Mouse (Mus musculus): Measurements from ENCODE around the gene Vps18.
A peak's percentile ranks its signal among the peaks of the same experiment; 100 is the strongest.

Vps18 gene

GRCm38 (mm10) chr2:119321771-119322586 lies 33.4 kb downstream of the Vps18 start:
- DNase-seq (ENCODE audit: low spot score in 2 of 2), result peak in 1 of 2 experiments; percentile 38

DNA sequence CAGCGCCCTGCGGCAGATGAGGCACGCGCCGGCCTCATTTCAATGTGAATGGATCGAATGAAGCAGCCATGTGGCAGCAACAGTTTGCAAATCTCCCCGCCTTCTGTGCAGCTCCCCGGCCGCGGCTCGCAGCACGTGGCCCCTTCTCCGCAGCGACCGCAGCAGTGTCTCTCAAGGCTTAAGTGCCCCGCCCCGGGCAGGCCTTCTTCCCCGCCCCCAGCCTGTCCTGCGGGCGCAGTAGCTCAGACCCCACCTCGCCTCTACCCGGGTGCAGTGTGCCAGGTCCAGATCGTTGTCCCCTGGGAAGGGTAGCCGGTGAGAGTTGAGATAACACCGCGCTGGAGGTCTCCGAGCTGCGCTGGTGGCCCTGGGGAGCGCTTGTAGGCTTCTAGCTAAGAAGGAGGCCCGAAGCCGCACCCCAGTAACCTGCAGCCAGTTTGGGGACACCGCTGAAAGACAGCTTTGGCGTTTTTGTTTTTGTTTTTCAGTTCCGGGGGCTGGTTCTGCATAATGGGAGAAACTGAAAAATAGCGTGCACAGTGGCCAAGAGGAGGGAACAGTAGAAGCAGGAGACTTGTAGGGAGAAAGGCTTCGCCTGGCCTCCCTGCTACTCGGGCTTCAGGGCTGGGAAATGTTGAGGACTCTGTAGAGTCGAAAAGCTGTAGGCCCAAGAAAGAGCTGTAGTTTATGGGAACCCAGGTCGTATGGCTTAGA lies 34.2 kb downstream of the Vps18 start:
- peak in 1 of 2 experiments; percentile 45 for DNase-seq (ENCODE audit: low spot score in 2 of 2)

DNA sequence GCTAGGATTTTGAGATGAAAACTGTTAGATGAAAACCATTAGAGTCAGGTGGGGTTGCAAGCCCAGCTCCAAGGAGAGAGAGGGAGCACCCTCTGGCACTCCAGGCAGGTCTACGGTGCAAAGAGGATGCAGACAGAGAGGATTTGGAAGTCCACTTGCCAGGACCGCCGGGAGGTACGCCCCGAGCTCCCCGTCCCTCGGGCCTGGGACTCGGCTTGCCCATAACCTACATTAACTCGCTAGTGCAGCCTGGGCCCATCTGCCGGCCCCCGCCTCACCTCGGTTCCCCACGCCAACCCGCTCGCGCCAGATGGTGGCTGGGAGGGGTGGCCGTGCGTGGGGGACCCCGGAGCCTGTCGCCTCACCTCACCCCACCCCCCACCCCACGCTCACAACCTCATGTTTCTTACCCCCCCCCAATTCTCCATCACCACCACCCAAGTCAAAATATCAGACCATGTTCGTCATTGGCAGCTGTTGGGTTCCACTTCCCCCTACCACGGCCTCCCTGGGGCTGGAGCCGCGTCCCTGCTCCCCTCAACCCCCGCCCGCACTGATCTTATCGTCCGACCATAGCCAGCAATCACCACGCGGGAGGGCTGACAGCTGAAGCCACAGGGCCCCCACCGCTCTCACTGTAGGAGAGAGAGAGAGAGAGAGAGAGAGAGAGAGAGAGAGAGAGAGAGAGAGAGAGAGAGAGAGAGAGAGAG lies 35.5 kb downstream of the Vps18 start:
- no peak for DNase-seq (ENCODE audit: low spot score in 2 of 2)

GRCm38 (mm10) chr2:119324576-119325318 lies 36.2 kb downstream of the Vps18 start:
- DNase-seq (ENCODE audit: low spot score in 2 of 2), result no peak

- DNase-seq (ENCODE audit: low spot score in 2 of 2), result no peak
Observed at GRCm38 (mm10) chr2:119325568-119326143, 37.1 kb downstream of the Vps18 start, which contains the start of gene Dll4. Gene Dll4 (plus strand): TSS chr2:119325784.

DNA sequence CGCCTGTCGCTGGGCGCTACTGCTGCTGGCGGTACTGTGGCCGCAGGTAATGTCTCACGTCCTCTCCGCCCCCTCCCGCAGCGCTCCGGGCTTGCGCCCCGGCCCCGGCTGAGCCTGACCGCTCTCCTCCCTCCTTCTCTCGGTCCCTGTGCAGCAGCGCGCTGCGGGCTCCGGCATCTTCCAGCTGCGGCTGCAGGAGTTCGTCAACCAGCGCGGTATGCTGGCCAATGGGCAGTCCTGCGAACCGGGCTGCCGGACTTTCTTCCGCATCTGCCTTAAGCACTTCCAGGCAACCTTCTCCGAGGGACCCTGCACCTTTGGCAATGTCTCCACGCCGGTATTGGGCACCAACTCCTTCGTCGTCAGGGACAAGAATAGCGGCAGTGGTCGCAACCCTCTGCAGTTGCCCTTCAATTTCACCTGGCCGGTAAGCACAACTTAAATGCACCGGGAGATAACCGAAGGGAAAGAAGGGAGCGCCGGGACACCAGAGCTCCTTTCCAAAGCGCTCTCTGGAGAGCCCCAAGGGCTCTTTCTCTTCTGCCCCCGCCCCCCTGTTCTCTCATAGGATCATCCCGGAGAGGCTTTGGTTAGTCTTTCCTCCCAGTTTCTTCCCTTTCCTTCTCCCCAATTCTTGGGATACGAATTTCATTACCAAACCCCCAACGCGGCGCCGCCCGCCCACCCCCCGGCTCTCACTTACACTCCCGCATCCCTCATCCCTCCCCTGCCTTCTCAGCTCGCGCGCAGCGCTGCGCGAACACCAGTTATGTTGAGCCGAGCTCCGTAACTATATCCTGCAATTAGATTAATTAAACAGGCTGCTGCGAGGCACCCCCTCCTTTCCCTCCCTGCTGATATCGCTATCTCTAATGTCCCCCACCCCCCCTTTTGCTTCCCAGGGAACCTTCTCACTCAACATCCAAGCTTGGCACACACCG lies 37.9 kb downstream of the Vps18 start:
- no peak for DNase-seq (ENCODE audit: low spot score in 2 of 2)

DNA sequence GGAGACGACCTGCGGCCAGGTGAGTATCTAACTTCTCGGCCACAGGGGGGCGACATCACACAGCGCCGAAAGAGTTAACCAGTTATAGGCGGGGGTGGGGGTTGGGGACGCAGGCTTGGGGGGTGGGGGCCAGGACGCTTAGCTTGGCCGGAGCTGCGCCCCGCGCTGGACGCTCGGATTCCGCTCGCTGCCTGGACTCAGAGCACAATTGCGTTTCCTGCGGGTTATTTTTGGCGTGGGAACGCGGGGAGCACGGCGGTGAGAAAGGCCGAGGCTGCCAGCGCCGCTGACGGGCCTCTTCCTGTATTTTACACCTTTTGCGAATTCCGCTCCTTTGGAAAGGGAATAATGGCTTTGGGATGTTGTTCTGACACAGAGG lies 38.6 kb downstream of the Vps18 start:
- DNase-seq (ENCODE audit: low spot score in 2 of 2), result no peak

DNA sequence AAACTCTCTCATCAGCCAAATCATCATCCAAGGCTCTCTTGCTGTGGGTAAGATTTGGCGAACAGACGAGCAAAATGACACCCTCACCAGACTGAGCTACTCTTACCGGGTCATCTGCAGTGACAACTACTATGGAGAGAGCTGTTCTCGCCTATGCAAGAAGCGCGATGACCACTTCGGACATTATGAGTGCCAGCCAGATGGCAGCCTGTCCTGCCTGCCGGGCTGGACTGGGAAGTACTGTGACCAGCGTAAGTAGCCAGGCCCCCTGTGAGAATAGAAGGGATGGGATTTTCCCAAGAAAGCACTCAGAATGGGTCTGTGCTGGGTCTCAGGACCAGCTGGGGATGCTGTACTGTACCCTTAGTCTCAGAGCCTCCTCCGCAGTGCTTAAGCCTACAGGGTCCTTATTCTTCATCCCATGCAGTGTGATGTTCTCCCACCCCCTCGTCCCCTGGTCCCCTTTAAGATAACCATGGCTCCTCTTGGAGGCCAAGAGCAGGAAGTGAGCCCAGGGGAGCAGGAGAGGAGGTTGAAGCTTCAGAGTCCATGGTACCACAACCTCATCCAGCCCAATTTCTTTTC lies 39.5 kb downstream of the Vps18 start:
- no peak for DNase-seq (ENCODE audit: low spot score in 2 of 2)

DNA sequence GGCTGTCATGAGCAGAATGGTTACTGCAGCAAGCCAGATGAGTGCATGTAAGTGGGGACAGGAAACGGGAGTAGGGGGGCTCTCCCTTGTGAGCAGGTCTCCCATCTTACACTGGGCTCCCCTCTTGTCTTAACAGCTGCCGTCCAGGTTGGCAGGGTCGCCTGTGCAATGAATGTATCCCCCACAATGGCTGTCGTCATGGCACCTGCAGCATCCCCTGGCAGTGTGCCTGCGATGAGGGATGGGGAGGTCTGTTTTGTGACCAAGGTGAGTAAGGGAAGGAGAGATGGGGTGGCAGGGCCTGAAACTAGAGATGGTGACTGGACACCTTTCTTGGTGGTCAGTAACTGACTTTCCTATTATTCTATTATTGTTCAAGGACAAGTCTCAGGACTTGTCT lies 40.0 kb downstream of the Vps18 start:
- DNase-seq (ENCODE audit: low spot score in 2 of 2), result no peak

DNA sequence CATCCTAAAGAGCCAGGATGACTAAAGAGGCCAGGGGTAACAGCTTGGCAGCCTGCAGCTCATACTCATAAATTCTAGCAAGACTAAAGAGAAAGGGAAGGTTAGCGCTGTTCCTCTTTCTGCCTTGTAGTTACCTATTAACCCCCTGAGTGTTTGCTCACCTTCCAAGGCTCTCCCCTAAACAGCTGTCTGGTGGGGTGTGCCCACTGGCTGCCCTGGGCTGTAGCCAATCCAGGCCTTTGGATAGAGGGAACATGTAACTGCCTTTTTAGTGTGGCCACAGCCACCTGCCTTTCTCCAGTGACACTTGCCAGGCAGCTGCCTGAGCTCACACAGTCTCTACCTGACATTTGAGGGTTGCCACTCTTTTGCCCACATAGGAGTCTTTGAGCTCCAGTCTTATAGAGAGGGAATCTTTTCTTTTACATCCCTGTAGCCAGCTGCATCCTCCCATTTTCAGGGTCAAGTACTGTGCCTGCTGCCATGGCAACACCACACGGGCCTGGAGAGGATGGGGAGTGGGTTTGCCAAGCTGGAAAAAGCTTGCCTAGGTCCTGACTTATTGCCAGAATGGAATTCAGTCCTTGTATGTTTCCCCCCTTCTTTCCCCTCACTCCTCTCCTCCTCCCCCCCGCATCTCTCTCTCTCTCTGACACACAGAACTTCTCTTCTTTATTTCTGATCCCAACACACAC lies 40.7 kb downstream of the Vps18 start:
- no peak for DNase-seq (ENCODE audit: low spot score in 2 of 2)

GRCm38 (mm10) chr2:119330795-119331194 lies 42.3 kb downstream of the Vps18 start:
- no peak for DNase-seq (ENCODE audit: low spot score in 2 of 2)

DNA sequence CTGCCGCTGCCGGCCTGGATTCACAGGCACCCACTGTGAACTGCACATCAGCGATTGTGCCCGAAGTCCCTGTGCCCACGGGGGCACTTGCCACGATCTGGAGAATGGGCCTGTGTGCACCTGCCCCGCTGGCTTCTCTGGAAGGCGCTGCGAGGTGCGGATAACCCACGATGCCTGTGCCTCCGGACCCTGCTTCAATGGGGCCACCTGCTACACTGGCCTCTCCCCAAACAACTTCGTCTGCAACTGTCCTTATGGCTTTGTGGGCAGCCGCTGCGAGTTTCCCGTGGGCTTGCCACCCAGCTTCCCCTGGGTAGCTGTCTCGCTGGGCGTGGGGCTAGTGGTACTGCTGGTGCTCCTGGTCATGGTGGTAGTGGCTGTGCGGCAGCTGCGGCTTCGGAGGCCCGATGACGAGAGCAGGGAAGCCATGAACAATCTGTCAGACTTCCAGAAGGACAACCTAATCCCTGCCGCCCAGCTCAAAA lies 43.7 kb downstream of the Vps18 start:
- no peak for DNase-seq (ENCODE audit: low spot score in 2 of 2)

DNA sequence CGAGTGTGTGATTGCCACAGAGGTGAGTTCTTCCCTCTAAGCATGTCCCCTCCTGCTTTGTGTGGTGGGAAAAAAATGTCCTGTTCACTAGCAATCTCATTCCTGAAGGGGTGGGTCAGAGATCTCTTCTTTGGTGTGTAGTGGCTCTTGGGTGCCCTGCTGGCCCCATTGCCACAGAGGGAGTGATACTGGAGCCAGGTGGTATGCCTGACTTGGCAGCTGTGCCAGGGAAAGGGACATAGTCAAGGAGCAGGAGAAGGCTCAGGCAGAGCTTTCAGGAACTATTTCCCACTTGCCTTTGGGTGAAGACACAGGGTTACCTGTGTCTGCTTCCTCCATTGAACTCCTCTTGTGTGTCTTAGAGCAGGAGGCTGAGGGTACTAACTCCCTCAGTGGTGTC lies 45.6 kb downstream of the Vps18 start:
- no peak for DNase-seq (ENCODE audit: low spot score in 2 of 2)

- no peak for DNase-seq (ENCODE audit: low spot score in 2 of 2)
Observed at GRCm38 (mm10) chr2:119334964-119335525, 46.5 kb downstream of the Vps18 start.

DNA sequence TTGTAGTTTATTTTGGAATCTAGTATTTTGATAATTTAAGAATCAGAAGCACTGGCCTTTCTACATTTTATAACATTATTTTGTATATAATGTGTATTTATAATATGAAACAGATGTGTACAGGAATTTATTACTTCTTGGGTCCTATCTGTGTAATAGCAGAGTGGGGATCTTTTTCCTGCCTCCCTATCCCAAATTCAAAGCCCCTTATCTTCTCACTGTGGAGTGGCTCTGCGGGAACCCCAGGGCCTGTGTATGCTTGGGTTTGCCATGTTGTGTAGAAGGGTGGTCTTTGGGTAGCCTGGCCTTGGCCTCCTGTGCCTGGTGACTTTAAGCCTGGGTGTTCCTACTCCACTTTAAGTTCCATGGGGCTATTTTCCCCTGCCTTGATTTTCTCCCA lies 47.0 kb downstream of the Vps18 start:
- no peak for DNase-seq (ENCODE audit: low spot score in 2 of 2)

GRCm38 (mm10) chr2:119336002-119336401 lies 47.5 kb downstream of the Vps18 start:
- no peak for DNase-seq (ENCODE audit: low spot score in 2 of 2)

- no peak for DNase-seq (ENCODE audit: low spot score in 2 of 2)
Observed at GRCm38 (mm10) chr2:119336470-119336869, 47.9 kb downstream of the Vps18 start.

DNA sequence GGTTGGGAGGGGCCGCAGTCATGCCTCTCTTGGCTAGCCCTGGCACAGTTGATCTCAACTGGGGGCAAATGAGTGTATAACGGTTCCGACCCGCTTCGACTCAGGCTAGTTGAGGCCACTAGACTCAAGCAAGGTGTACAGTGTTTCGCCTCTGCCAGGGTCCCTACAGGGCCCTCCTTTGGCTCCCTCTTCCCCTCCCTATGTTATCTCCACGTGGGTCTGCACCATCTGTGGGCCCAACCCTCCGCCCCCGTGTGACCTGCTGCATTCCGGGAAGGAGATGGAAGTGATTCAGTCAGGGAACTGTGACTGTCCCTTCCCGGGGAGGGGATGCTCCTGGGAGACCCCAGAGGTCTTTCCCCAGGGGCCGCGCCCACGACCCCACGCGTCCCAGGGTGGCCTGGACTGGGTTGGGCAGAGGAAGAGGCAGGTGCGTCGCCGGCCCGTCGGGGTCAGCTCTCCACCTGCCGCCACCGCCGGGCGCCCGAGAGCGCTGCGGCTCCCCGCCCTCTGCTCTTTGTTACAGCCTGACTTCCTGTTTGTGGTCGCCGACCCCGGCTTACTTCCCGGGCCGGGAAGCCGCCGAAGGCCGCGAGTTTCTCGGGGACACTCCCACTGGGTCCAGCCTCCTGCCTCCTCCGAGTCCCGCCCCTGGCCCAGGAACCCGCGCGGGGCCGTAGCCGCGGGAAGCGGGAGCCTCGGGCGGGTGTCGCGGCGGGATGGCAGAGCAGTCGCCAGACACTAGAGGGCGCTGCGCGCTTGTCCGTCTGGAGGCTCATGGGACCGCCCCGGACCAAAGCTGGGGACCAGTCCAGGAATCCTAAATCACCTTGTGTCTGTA lies 49.1 kb downstream of the Vps18 start:
- DNase-seq (ENCODE audit: low spot score in 2 of 2), result peak; percentile 32 to 57
